Mouse (Mus musculus) C3H10T1/2 (cell line): ENCODE data around the gene Braf. TPM values are rescaled to one million over a fixed set of nuclear protein-coding genes. Genes with fewer than 3 reads are reported as not detected.

Source experiments
- polyA plus RNA-seq, 2 experiments: library from polyadenylated mRNA; unstranded; fragments of >200 nt; fragmentation: generic; extraction: Trizol; gene quantifications; one replicate each; pipeline ENCODE4 v1.2.1; 2012; ENCODE audit warnings: missing spikeins in 2 of 2

The Braf gene
- 1 to 10 TPM in 1 of 2 experiments, under 1 TPM in 1; 0.25 to 1.5 TPM for polyA plus RNA-seq

DNA sequence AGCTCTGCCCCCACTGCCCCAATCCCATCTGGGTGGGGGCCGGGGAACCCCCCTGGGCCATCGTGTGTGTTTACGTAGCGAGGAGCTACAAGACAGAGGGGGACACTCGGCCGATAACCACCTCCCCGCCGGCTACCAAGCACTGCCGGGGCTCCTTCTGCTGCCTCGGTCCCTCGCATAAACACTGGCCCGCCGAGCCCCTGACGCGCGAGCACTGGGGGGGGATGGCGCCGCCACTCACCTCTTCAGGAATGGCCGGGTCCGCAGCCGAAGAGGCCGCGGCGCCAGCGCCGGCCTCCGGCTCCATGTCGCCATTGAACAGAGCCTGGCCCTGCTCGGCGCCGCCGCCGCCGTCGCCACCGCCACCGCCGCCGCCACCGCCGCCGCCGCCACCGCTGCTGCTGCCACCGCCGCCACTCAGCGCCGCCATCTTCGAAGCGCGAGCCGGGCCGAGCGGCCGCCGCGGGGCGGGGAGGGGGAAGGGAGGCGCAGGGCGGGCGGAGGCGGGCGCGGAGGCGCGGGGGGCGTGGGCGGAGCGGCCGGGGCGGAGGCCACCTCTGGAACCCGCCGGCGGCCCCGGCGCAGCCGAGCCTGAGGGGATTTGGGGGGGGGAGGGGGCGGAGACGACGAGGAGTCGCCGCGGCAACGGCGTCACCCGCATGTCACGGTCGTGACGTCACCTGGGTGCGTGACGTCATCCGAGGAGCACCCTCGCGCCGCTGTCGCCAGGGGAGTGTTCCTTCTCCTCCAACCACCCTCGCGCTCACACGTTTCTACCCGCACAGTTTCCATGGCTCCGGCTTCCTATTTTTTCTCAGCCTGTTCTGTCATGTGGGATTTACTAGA lies at the start of gene Braf:
Braf (minus strand) TSS at position 598 of the 846 bp plus-strand sequence.

DNA sequence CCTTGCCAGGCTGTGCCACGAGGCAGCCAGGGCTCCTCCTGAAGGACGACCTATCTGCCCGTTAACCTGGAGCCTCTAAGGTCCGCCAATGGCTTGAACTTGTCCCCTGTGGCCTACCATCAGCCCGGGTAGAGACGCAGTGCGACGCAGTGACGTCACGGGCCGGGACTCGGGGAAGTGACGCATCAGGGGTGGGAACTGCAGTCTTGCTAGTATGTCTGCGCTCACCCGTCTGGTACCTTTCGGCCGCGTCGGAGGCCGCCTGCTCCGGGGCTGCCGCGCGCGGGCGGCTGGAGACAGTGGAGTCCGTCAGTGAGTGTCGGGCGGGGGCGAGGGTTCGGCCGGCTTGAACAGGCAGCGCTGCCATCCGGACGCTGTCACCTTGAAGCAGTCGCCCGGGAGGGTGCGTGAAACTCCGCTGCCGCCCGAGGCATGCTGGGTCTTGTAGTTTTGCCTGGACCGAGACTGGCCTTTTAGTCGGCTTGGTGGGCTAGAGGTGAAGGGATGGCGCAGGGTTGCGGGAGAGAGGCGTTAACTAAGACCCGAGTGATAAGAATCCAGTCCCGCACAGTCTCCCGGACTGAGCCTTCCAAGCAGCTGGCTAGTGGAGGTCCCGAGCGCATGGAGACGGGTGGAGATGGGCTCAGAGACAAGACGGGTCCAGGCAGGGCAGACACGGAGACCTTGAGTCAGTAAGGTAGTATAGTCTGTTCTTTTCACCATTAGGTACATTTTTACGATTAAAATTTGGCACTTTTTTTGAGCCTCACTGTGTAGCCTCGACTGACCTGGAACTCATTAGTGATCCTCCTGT lies 132.7 kb downstream of the Braf start, which contains the start of gene Ndufb2:
Ndufb2 (plus strand) TSS at position 174 of the 814 bp plus-strand sequence.

DNA sequence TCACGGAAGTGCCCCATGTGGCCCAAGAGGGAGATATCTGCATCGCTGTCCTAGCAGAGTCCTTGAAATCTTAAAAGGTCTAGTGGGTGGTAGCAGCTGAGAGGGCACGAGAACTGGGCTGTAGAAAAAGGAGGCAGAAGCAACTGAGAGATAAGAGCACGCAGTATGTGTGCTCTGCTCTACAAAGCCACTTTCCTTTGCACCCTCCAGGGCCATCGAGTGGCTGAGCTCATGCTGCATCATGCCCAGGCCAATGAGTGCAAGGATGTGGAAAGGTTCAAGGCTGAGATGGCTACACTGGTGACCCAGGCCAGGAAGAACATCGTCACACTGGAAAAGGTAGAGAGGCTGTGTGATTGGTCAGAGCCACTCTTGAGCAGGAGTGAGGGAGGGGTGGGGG lies 139.7 kb downstream of the Braf start, which contains the start of gene Gm42420:
Gm42420 (plus strand) TSS at position 237 of the 400 bp plus-strand sequence.

DNA sequence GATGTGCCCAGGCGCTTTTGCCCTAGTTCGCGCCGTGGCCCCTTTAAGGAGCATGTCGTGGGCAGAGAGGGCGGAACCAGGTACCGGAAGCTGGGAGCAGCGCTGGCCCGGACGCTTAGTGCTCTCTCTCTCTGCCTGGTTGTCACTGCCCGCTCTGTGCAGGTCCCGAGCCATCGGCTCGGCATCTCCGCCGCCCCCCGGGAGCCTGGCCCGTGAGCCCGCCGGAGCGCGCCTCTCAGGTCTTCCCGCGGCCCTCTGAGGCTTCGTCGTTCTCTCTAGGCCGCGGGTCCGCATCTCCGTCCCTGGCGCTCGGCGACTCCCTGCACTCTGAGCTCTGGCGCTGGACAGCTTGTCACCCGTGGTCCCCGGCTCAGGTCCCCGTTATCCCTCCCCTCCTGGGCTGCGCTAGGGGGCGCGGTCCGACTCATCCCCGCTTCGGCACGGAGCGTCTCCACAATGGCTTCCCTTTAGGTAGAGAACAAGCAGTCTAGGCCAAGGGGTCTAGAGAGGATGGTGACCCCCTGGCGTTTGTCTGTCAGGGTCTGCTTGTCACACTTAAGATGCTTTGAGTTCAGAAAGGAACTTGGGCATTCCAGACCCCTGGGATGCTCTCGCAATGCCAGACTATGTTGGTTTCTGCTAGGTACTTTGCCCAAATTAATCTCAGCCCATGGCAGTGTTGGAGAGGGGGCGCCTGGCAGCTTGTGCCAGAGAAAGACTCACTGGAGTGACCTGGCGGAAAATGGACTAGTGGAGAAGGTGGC lies 151.3 kb downstream of the Braf start, which contains the start of gene Adck2:
Adck2 (plus strand) TSS at position 83 of the 764 bp plus-strand sequence.

DNA sequence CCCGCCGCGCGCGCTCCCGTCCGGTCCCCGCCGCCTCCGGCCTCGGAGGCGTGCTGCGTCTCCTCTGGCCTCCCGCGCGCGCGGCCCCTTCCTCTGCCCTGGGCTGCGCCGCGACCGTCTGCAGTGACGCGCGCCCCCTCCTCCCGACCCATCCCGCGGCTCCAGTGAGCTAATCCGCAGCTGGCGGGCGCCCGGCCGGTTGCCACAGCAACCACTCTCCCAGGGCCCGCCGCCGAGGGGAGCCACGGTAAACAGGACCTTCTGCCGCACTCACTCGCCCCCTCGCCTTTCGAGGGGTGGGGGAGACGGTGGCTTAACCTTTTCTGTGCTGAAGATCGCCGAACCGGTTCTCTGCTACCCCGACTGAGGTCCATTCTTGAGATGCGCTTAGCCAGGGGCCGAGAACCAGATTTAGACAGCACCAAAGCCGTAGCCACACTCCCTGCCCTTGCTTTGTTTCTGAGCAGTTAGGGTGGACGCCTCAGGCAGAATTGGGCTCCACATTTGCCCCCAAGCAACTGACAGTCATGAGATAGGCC lies 167.5 kb downstream of the Braf start, which contains the start of gene Dennd2a:
Dennd2a (minus strand) TSS at position 145 of the 539 bp plus-strand sequence.

Other genes starting within 250 kb of the Braf start
- gene Dennd2a, start 167.6 kb downstream of the Braf start, polyA plus RNA-seq, result 10 to 100 TPM in 1 of 2 experiments, 1 to 10 TPM in 1; 5.6 to 18.2 TPM
- 10 to 100 TPM in 1 of 2 experiments, 1 to 10 TPM in 1; 8.2 to 26.1 TPM for gene Adck2, start 151.6 kb downstream of the Braf start, polyA plus RNA-seq
- not detected for gene Gm42420, start 139.7 kb downstream of the Braf start, polyA plus RNA-seq
- 100 to 1,000 TPM; 261 to 268 TPM for gene Ndufb2, start 132.9 kb downstream of the Braf start, polyA plus RNA-seq
- gene Mrps33, start 85.5 kb upstream of the Braf start, polyA plus RNA-seq, result 100 to 1,000 TPM in 1 of 2 experiments, 10 to 100 TPM in 1; 26.6 to 110 TPM
- gene Tmem178b, start 147.8 kb upstream of the Braf start, polyA plus RNA-seq, result under 1 TPM in 1 of 2 experiments, not detected in 1; 0.02 TPM